Mouse (Mus musculus): ENCODE measurements around the gene Alg2. TPM values are rescaled to one million over a fixed set of nuclear protein-coding genes. Genes with fewer than 3 reads are reported as not detected.
A peak's percentile ranks its signal among the peaks of the same experiment; 100 is the strongest.

Gene Alg2
- polyA plus RNA-seq, 1 experiment from 2014 or later, result 332 TPM

- Histone ChIP-seq H3K27me3 (no peaks in the 10 kb centered on the region), H3K36me3 (no peaks in the 10 kb centered on the region), H3K4me1 (replicated peaks) (peaks cover 6% of the 10 kb centered on the region; the same call in 1 of the 2 replicates), H3K4me2 (no peak overlapping the region), H3K9me3 (no peaks in the 10 kb centered on the region), H3K4me3 (no peak overlapping the region), H3K9ac (no peak overlapping the region), H3K27ac (replicated peaks) (no peak overlapping the region)
- WGBS, result 93% methylated on average over 3 of the region's 3 CpGs
- no peak for ATAC-seq (ENCODE audit: low FRiP score, low read depth)
Observed at GRCm38 (mm10) chr4:47448526-47448925, 25.6 kb downstream of the Alg2 start.

GRCm38 (mm10) chr4:47440951-47441350 is 33.2 kb downstream of the Alg2 start:
- H3K27me3 ChIP-seq, result no peaks in the 10 kb centered on the region
- H3K4me1 ChIP-seq (replicated peaks), result peaks cover 20% of the 10 kb centered on the region
- H3K9ac ChIP-seq, result no peak overlapping the region
- no peaks in the 10 kb centered on the region for H3K36me3 ChIP-seq
- WGBS, result 85% methylated on average over 11 of the region's 11 CpGs
- no peak overlapping the region for H3K4me3 ChIP-seq
- no peaks in the 10 kb centered on the region for H3K9me3 ChIP-seq
- no peak overlapping the region for H3K4me2 ChIP-seq
- no peak overlapping the region for H3K27ac ChIP-seq (replicated peaks)
- ATAC-seq (ENCODE audit: low FRiP score, low read depth), result no peak

- 78% methylated on average over 6 of the region's 6 CpGs for WGBS
- no peaks in the 10 kb centered on the region for H3K27me3 ChIP-seq
- H3K4me1 ChIP-seq (replicated peaks), result peaks cover 21% of the 10 kb centered on the region
- ATAC-seq (ENCODE audit: low FRiP score, low read depth), result no peak
- no peak overlapping the region for H3K9ac ChIP-seq
- no peaks in the 10 kb centered on the region for H3K9me3 ChIP-seq
- H3K4me3 ChIP-seq, result no peak overlapping the region
- H3K36me3 ChIP-seq, result no peaks in the 10 kb centered on the region
- H3K4me2 ChIP-seq, result no peak overlapping the region
- H3K27ac ChIP-seq (replicated peaks), result no peak overlapping the region
Observed at GRCm38 (mm10) chr4:47438956-47439355, 35.2 kb downstream of the Alg2 start.

GRCm38 (mm10) chr4:47437365-47438340 is 36.5 kb downstream of the Alg2 start:
- no peaks in the 10 kb centered on the region for H3K9me3 ChIP-seq
- under 1% methylated on average over 33 of the region's 33 CpGs for WGBS
- H3K27ac ChIP-seq (replicated peaks), result peak overlapping the region; percentile 84
- H3K4me1 ChIP-seq (replicated peaks), result peaks cover 21% of the 10 kb centered on the region
- H3K36me3 ChIP-seq, result no peaks in the 10 kb centered on the region
- ATAC-seq (ENCODE audit: low FRiP score, low read depth), result peak; percentile 90
- H3K4me3 ChIP-seq, result peak overlapping the region; percentile 49
- H3K9ac ChIP-seq, result peak overlapping the region; percentile 59
- peak overlapping the region; percentile 93 for H3K4me2 ChIP-seq
- no peaks in the 10 kb centered on the region for H3K27me3 ChIP-seq

- Histone ChIP-seq H3K9me3 (no peaks in the 10 kb centered on the region), H3K4me3 (no peak overlapping the region), H3K4me2 (no peak overlapping the region), H3K36me3 (no peaks in the 10 kb centered on the region), H3K27me3 (no peaks in the 10 kb centered on the region), H3K9ac (no peak overlapping the region), H3K4me1 (replicated peaks) (peaks cover 21% of the 10 kb centered on the region), H3K27ac (replicated peaks) (0 out of 2 replicates have a peak overlapping the region, but pooled peaks have one; percentile 23)
- no peak for ATAC-seq (ENCODE audit: low FRiP score, low read depth)
- WGBS, result 54% methylated on average over 28 of the region's 28 CpGs
Observed at GRCm38 (mm10) chr4:47435566-47436360, 38.4 kb downstream of the Alg2 start.

GRCm38 (mm10) chr4:47435131-47435530 is 39.0 kb downstream of the Alg2 start:
- no peaks in the 10 kb centered on the region for H3K9me3 ChIP-seq

GRCm38 (mm10) chr4:47432766-47433165 is 41.4 kb downstream of the Alg2 start:
- no peak overlapping the region for H3K9ac ChIP-seq
- H3K4me1 ChIP-seq (replicated peaks), result peaks cover 14% of the 10 kb centered on the region
- H3K27me3 ChIP-seq, result no peaks in the 10 kb centered on the region
- H3K4me2 ChIP-seq, result no peak overlapping the region
- no peaks in the 10 kb centered on the region for H3K36me3 ChIP-seq
- WGBS, result 65% methylated on average over 7 of the region's 7 CpGs
- no peak for ATAC-seq (ENCODE audit: low FRiP score, low read depth)
- no peak overlapping the region for H3K27ac ChIP-seq (replicated peaks)
- H3K4me3 ChIP-seq, result no peak overlapping the region
- H3K9me3 ChIP-seq, result no peaks in the 10 kb centered on the region

More at GRCm38 (mm10) chr4:47435131-47435530, 39.0 kb downstream of the Alg2 start:
- no peak overlapping the region for H3K27ac ChIP-seq (replicated peaks)
- H3K9ac ChIP-seq, result no peak overlapping the region
- no peak overlapping the region for H3K4me3 ChIP-seq
- H3K4me1 ChIP-seq (replicated peaks), result peaks cover 21% of the 10 kb centered on the region
- H3K4me2 ChIP-seq, result no peak overlapping the region
- 75% methylated on average over 12 of the region's 12 CpGs for WGBS
- no peaks in the 10 kb centered on the region for H3K27me3 ChIP-seq
- H3K36me3 ChIP-seq, result no peaks in the 10 kb centered on the region
- no peak for ATAC-seq (ENCODE audit: low FRiP score, low read depth)

- 87% methylated on average over 5 of the region's 5 CpGs for WGBS
- Histone ChIP-seq H3K27me3 (no peaks in the 10 kb centered on the region), H3K4me3 (no peak overlapping the region), H3K27ac (replicated peaks) (no peak overlapping the region), H3K4me1 (replicated peaks) (peaks cover 3% of the 10 kb centered on the region), H3K36me3 (no peaks in the 10 kb centered on the region), H3K9ac (no peak overlapping the region), H3K4me2 (no peak overlapping the region), H3K9me3 (no peaks in the 10 kb centered on the region)
- no peak for ATAC-seq (ENCODE audit: low FRiP score, low read depth)
Observed at GRCm38 (mm10) chr4:47431081-47431480, 43.1 kb downstream of the Alg2 start.

- H3K27me3 ChIP-seq, result no peaks in the 10 kb centered on the region
- WGBS, result 75% methylated on average over 6 of the region's 6 CpGs
- H3K4me3 ChIP-seq, result no peak overlapping the region
- H3K4me2 ChIP-seq, result no peak overlapping the region
- ATAC-seq (ENCODE audit: low FRiP score, low read depth), result no peak
- H3K4me1 ChIP-seq (replicated peaks), result no peaks in the 10 kb centered on the region; the same call in 1 of the 2 replicates
- H3K27ac ChIP-seq (replicated peaks), result no peak overlapping the region
- H3K9me3 ChIP-seq, result no peaks in the 10 kb centered on the region
- no peaks in the 10 kb centered on the region for H3K36me3 ChIP-seq
- no peak overlapping the region for H3K9ac ChIP-seq
Observed at GRCm38 (mm10) chr4:47430557-47430956, 43.6 kb downstream of the Alg2 start.

- peaks cover 13% of the 10 kb centered on the region; the same call in 1 of the 2 replicates for H3K4me1 ChIP-seq (replicated peaks)
- no peak for ATAC-seq (ENCODE audit: low FRiP score, low read depth)
- no peaks in the 10 kb centered on the region for H3K36me3 ChIP-seq
- whole genome bisulfite sequencing, result 67% methylated on average over 3 of the region's 3 CpGs
- no peak overlapping the region for H3K27ac ChIP-seq (replicated peaks)
- no peaks in the 10 kb centered on the region for H3K9me3 ChIP-seq
- H3K4me3 ChIP-seq, result no peak overlapping the region
- H3K9ac ChIP-seq, result no peak overlapping the region
- no peak overlapping the region for H3K4me2 ChIP-seq
- H3K27me3 ChIP-seq, result no peaks in the 10 kb centered on the region
Observed at GRCm38 (mm10) chr4:47427606-47428005, 46.5 kb downstream of the Alg2 start.

- Histone ChIP-seq H3K36me3 (no peaks in the 10 kb centered on the region), H3K4me1 (replicated peaks) (peaks cover 13% of the 10 kb centered on the region; the same call in 1 of the 2 replicates), H3K27ac (replicated peaks) (no peak overlapping the region), H3K27me3 (no peaks in the 10 kb centered on the region), H3K9me3 (no peaks in the 10 kb centered on the region), H3K4me3 (no peak overlapping the region), H3K9ac (no peak overlapping the region), H3K4me2 (no peak overlapping the region)
- 0 out of 2 replicates have a peak, but pooled peaks have one; percentile 25 for ATAC-seq (ENCODE audit: low FRiP score, low read depth)
- WGBS, result 88% methylated on average over 16 of the region's 16 CpGs
Observed at GRCm38 (mm10) chr4:47425247-47425830, 48.8 kb downstream of the Alg2 start.

Data from hindbrain, embryonic 15.5 days (tissue).